In the genomic region with DNA sequence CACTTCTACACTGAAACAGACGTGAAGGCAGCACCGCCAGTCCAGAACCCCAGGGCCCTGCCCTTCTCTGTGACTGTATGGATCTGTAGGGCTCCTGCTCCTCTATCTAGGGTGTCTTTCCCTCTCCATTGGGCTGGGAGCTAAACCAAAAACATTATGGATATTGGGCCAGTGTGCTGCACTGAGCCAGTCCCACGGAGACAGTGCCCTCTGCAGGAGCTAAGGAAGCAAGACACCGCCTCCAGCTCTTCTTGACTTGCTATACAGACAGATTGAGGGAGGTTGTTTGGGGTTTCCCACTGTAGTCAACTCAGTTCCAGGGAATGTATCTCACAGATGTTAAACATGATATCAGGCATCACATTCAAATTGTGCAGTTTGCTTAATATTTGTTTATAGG, we compare ENCODE assay signal across 8 mouse cellular contexts. TPM values are rescaled to one million over a fixed set of nuclear protein-coding genes. Genes with fewer than 3 reads are reported as not detected.
A peak's percentile ranks its signal among the peaks of the same experiment; 100 is the strongest.
DNase-seq lines count a peak whose midpoint lies in the region; ATAC-seq lines count a peak whose summit lies in the region.

No protein-coding gene starts in this region.

- ATAC-seq in hindbrain, embryonic 11.5 days (ENCODE audit: low FRiP score), result no peak
- ATAC-seq in granulocyte monocyte progenitor cell, adult 5-6 weeks (replicated peaks; ENCODE audit: poor library complexity, severe bottlenecking), result peak; percentile 62

- no peaks in the 10 kb centered on the region for H3K36me3 ChIP-seq in hindbrain, embryonic 11.5 days (ENCODE audit: control insufficient read depth, insufficient read depth, low read length)
- no peaks in the 10 kb centered on the region for H3K36me3 ChIP-seq in hindbrain, embryonic 10.5 days
- H3K36me3 ChIP-seq in midbrain, embryonic 10.5 days, result no peaks in the 10 kb centered on the region

- no peak overlapping the region for H3K4me3 ChIP-seq in hindbrain, embryonic 11.5 days (ENCODE audit: low read depth, low read length)
- H3K4me3 ChIP-seq in hindbrain, embryonic 10.5 days, result no peak overlapping the region
- H3K4me3 ChIP-seq in midbrain, embryonic 10.5 days, result no peak overlapping the region

- peak; percentile 44 for DNase-seq in hindbrain, embryonic 11.5 days (ENCODE audit: low spot score)
- no peak for DNase-seq in hindbrain, embryonic 10.5 days (ENCODE audit: low spot score)
- DNase-seq in thymus, postnatal 14 days, result peak; percentile 12
- no peak for DNase-seq in thymus, postnatal 25 days
- DNase-seq in right cerebral cortex, postnatal 4 days, result peak; percentile 20
- DNase-seq in heart, adult 8-10 months (ENCODE audit: low spot score), result no peak
- no peak for DNase-seq in midbrain, embryonic 10.5 days (ENCODE audit: low spot score)

- H3K27me3 ChIP-seq in hindbrain, embryonic 11.5 days (ENCODE audit: control insufficient read depth, insufficient read depth, low read length), result no peaks in the 10 kb centered on the region
- no peaks in the 10 kb centered on the region for H3K27me3 ChIP-seq in hindbrain, embryonic 10.5 days (ENCODE audit: insufficient read depth, poor library complexity, severe bottlenecking)
- H3K27me3 ChIP-seq in midbrain, embryonic 10.5 days (ENCODE audit: low read depth, poor library complexity, severe bottlenecking), result no peaks in the 10 kb centered on the region

- WGBS in hindbrain, embryonic 11.5 days, result 57% methylated on average over 4 of the region's 4 CpGs
- WGBS in hindbrain, embryonic 10.5 days, result 46% methylated on average over 4 of the region's 4 CpGs
- 43% methylated on average over 4 of the region's 4 CpGs for WGBS in midbrain, embryonic 10.5 days

- no peak overlapping the region for H3K27ac ChIP-seq in hindbrain, embryonic 11.5 days (ENCODE audit: low read depth, low read length)
- no peak overlapping the region for H3K27ac ChIP-seq in hindbrain, embryonic 10.5 days
- no peak overlapping the region for H3K27ac ChIP-seq in midbrain, embryonic 10.5 days (replicated peaks)

- no peak overlapping the region for H3K4me2 ChIP-seq in hindbrain, embryonic 11.5 days (replicated peaks; ENCODE audit: low read depth, low read length)

- H3K9ac ChIP-seq in hindbrain, embryonic 11.5 days (ENCODE audit: low read depth, low read length), result no peak overlapping the region

- H3K4me1 ChIP-seq in hindbrain, embryonic 11.5 days (replicated peaks; ENCODE audit: control insufficient read depth, insufficient read depth, low read length), result no peaks in the 10 kb centered on the region
- peaks cover 10% of the 10 kb centered on the region for H3K4me1 ChIP-seq in hindbrain, embryonic 10.5 days (replicated peaks)
- peaks cover 7% of the 10 kb centered on the region; the same call in 1 of the 2 replicates for H3K4me1 ChIP-seq in midbrain, embryonic 10.5 days

- H3K9me3 ChIP-seq in hindbrain, embryonic 11.5 days (ENCODE audit: control insufficient read depth, low read length), result no peaks in the 10 kb centered on the region
- no peaks in the 10 kb centered on the region for H3K9me3 ChIP-seq in hindbrain, embryonic 10.5 days
- H3K9me3 ChIP-seq in midbrain, embryonic 10.5 days (replicated peaks), result no peaks in the 10 kb centered on the region

RNA-seq across cellular contexts. Expression of a gene that starts 24.1 kb away (rescaled TPM):
- polyA plus RNA-seq in hindbrain, embryonic 11.5 days (2014; fragmentation: Nextera tagmentation; extraction: Ambion mirVana), result 0.24 and 1.3 TPM in 2 replicates
- 0.58 and 0.65 TPM in 2 replicates for polyA plus RNA-seq in hindbrain, embryonic 10.5 days (2016; fragmentation: Nextera tagmentation; extraction: Ambion mirVana)
- 0.60 TPM in 1 of 2 replicates, not detected in the other for total RNA-seq in granulocyte monocyte progenitor cell, adult 5-6 weeks (2014; fragmentation: Nextera tagmentation)
- total RNA-seq in granulocyte monocyte progenitor cell, adult 5-6 weeks (2017), result 0.21 and 0.34 TPM in 2 replicates
- total RNA-seq in heart, adult 8-10 months (2022), result not detected
- 0.90 and 1.0 TPM in 2 replicates for polyA plus RNA-seq in midbrain, embryonic 10.5 days (2016; fragmentation: Nextera tagmentation; extraction: Ambion mirVana)

Comparison
In these comparisons a context has a peak if more than half of its experiments do, and no peak if none do; other contexts are left out.
1. DNase-seq: peak in hindbrain, embryonic 11.5 days (single experiment), thymus, postnatal 14 days (single experiment) and right cerebral cortex, postnatal 4 days (single experiment); none in hindbrain, embryonic 10.5 days (single experiment), thymus, postnatal 25 days (single experiment), heart, adult 8-10 months (single experiment) and midbrain, embryonic 10.5 days (single experiment).